Mouse (Mus musculus) liver, postnatal 0 days (tissue): ENCODE results near the gene Dnajc27. TPM values are rescaled to one million over a fixed set of nuclear protein-coding genes. Genes with fewer than 3 reads are reported as not detected.

ENCODE experiments used
- ATAC-seq: fragments of 200-750 bp; cut with Nextera tagmentation; 2 replicates; pipeline ENCODE4 v1.8.0; 2017; ENCODE audit warnings: mild to moderate bottlenecking, moderate library complexity
- DNase-seq: peaks from one replicate; pipeline ENCODE4 v3.0.0-alpha.2; 2016
- H3K27ac ChIP-seq: fragments of 300-500 bp; sonication (generic); 2 replicates; pipeline ENCODE4 v1.5.1; 2014; ENCODE audit warnings: antibody characterized with exemption, moderate library complexity, mild to moderate bottlenecking, low read depth
- H3K27me3 ChIP-seq: fragments of 300-500 bp; sonication (generic); 2 replicates; pipeline ENCODE4 v1.6.1; 2014; ENCODE audit warnings: low read length, control low read depth, mixed read lengths; ENCODE audit not compliant: insufficient read depth
- H3K36me3 ChIP-seq: fragments of 300-500 bp; sonication (generic); replicated peaks from 2 replicates; pipeline ENCODE4 v1.6.1; 2014; ENCODE audit warnings: mild to moderate bottlenecking, control low read depth, low read length, moderate library complexity, mixed read lengths; ENCODE audit not compliant: insufficient read depth
- H3K4me1 ChIP-seq: fragments of 300-500 bp; sonication (generic); 2 replicates; pipeline ENCODE4 v1.6.1; 2014; ENCODE audit warnings: antibody characterized with exemption, mild to moderate bottlenecking, control low read depth; ENCODE audit not compliant: insufficient read depth
- H3K4me2 ChIP-seq: fragments of 300-500 bp; sonication (generic); 2 replicates; pipeline ENCODE4 v1.6.1; 2014; ENCODE audit warnings: low read depth, mild to moderate bottlenecking, low read length, moderate library complexity, mixed read lengths
- H3K4me3 ChIP-seq: fragments of 300-500 bp; sonication (generic); 2 replicates; pipeline ENCODE4 v1.5.1; 2014; ENCODE audit warnings: low read depth, low read length
- H3K9ac ChIP-seq: fragments of 300-500 bp; sonication (generic); replicated peaks from 2 replicates; pipeline ENCODE4 v1.6.1; 2014; ENCODE audit warnings: mild to moderate bottlenecking, moderate library complexity
- H3K9me3 ChIP-seq: fragments of 300-500 bp; sonication (generic); 2 replicates; pipeline ENCODE4 v1.6.1; 2016; ENCODE audit warnings: mild to moderate bottlenecking, control low read depth, low read length, mixed read lengths
- CTCF ChIP-seq: sonication (generic); IDR thresholded peaks from 2 replicates; pipeline ENCODE4 v1.5.1; 2016; ENCODE audit warnings: antibody characterized with exemption, low read depth
- EP300 ChIP-seq: IDR thresholded peaks from 2 replicates; pipeline ENCODE4 v1.6.1; 2016; ENCODE audit warnings: antibody characterized with exemption, low read depth, mild to moderate bottlenecking
- WGBS: fragments of 180-500 bp; shearing (Covaris S2); extraction: QIAGEN DNeasy Blood & Tissue Kit; methylation state at CpG from one replicate; pipeline ENCODE4 v1.1.7; 2014; ENCODE audit not compliant: insufficient replicate concordance; 5-methylcytosine and 5-hydroxymethylcytosine counted together
- polyA plus RNA-seq: library from polyadenylated mRNA; unstranded; fragments of >200 nt; fragmentation: Nextera tagmentation; extraction: Ambion mirVana; gene quantifications from 2 replicates; pipeline ENCODE4 v1.2.1, GENCODE M21; 2015

The Dnajc27 gene
- polyA plus RNA-seq, 1 experiment from 2014 or later, result 0.59 TPM

- no peak overlapping the region for H3K4me3 ChIP-seq
- no peak overlapping the region for H3K4me2 ChIP-seq
- H3K27ac ChIP-seq, result no peak overlapping the region
- no peaks in the 10 kb centered on the region for H3K9me3 ChIP-seq
- no peaks in the 10 kb centered on the region for H3K4me1 ChIP-seq
- 83% methylated on average over 2 of the region's 2 CpGs for WGBS
- no peak overlapping the region for H3K9ac ChIP-seq
- ATAC-seq, result no peak
- no peaks in the 10 kb centered on the region for H3K27me3 ChIP-seq
- DNase-seq, result no peak
- H3K36me3 ChIP-seq, result no peaks in the 10 kb centered on the region
- no peak for TF ChIP-seq EP300
- no peak for TF ChIP-seq CTCF
These were observed 16.9 kb upstream of the Dnajc27 start for GRCm38 (mm10) chr12:4065498-4065897.

- ATAC-seq (no peak), DNase-seq (no peak)
- 53% methylated on average over 8 of the region's 8 CpGs for WGBS
- no peak for TF ChIP-seq CTCF
- TF ChIP-seq EP300, result no peak
- Histone ChIP-seq H3K9me3 (no peaks in the 10 kb centered on the region), H3K4me3 (no peak overlapping the region), H3K27ac (no peak overlapping the region), H3K27me3 (no peaks in the 10 kb centered on the region), H3K4me1 (no peaks in the 10 kb centered on the region), H3K9ac (no peak overlapping the region), H3K4me2 (no peak overlapping the region), H3K36me3 (no peaks in the 10 kb centered on the region)
These were observed 16.4 kb upstream of the Dnajc27 start for GRCm38 (mm10) chr12:4065944-4066343.

GRCm38 (mm10) chr12:4066681-4067459, 15.5 kb upstream of the Dnajc27 start:
- no peak for ATAC-seq
- H3K27ac ChIP-seq, result no peak overlapping the region
- H3K36me3 ChIP-seq, result no peaks in the 10 kb centered on the region
- no peaks in the 10 kb centered on the region for H3K4me1 ChIP-seq
- H3K9me3 ChIP-seq, result no peaks in the 10 kb centered on the region
- H3K4me2 ChIP-seq, result no peak overlapping the region
- no peak overlapping the region for H3K9ac ChIP-seq
- TF ChIP-seq CTCF (no peak), EP300 (no peak)
- 67% methylated on average over 6 of the region's 6 CpGs for whole genome bisulfite sequencing
- no peak for DNase-seq
- no peak overlapping the region for H3K4me3 ChIP-seq
- H3K27me3 ChIP-seq, result no peaks in the 10 kb centered on the region

GRCm38 (mm10) chr12:4068551-4068950, 13.8 kb upstream of the Dnajc27 start:
- no peak overlapping the region for H3K27ac ChIP-seq
- no peaks in the 10 kb centered on the region for H3K9me3 ChIP-seq
- no peak for TF ChIP-seq CTCF
- TF ChIP-seq EP300, result no peak
- no peaks in the 10 kb centered on the region for H3K36me3 ChIP-seq
- H3K9ac ChIP-seq, result no peak overlapping the region
- ATAC-seq, result no peak
- no peaks in the 10 kb centered on the region for H3K27me3 ChIP-seq
- no peak for DNase-seq
- no peak overlapping the region for H3K4me3 ChIP-seq
- no peak overlapping the region for H3K4me2 ChIP-seq
- no peaks in the 10 kb centered on the region for H3K4me1 ChIP-seq
- 75% methylated on average over 4 of the region's 4 CpGs for WGBS

GRCm38 (mm10) chr12:4071671-4072070, 10.7 kb upstream of the Dnajc27 start:
- Histone ChIP-seq H3K36me3 (no peaks in the 10 kb centered on the region), H3K27ac (no peak overlapping the region), H3K27me3 (no peaks in the 10 kb centered on the region), H3K4me2 (no peak overlapping the region), H3K4me3 (no peak overlapping the region), H3K9ac (no peak overlapping the region), H3K9me3 (no peaks in the 10 kb centered on the region), H3K4me1 (no peaks in the 10 kb centered on the region)
- no peak for ATAC-seq
- WGBS, result 72% methylated on average over 9 of the region's 9 CpGs
- TF ChIP-seq EP300, result no peak
- TF ChIP-seq CTCF, result no peak
- no peak for DNase-seq

- Histone ChIP-seq H3K36me3 (no peaks in the 10 kb centered on the region), H3K27ac (no peak overlapping the region), H3K4me1 (no peaks in the 10 kb centered on the region), H3K4me3 (no peak overlapping the region), H3K9ac (no peak overlapping the region), H3K27me3 (0 out of 2 replicates have a peak, but pooled peaks cover 2% of the 10 kb centered on the region), H3K4me2 (no peak overlapping the region), H3K9me3 (no peaks in the 10 kb centered on the region)
- ATAC-seq (no peak), DNase-seq (no peak)
- WGBS, result 58% methylated on average over 8 of the region's 8 CpGs
- TF ChIP-seq EP300, result no peak
These were observed 7.0 kb upstream of the Dnajc27 start for GRCm38 (mm10) chr12:4075407-4075806.
